ENCODE assay signal across 16 mouse cellular contexts in the genomic region with DNA sequence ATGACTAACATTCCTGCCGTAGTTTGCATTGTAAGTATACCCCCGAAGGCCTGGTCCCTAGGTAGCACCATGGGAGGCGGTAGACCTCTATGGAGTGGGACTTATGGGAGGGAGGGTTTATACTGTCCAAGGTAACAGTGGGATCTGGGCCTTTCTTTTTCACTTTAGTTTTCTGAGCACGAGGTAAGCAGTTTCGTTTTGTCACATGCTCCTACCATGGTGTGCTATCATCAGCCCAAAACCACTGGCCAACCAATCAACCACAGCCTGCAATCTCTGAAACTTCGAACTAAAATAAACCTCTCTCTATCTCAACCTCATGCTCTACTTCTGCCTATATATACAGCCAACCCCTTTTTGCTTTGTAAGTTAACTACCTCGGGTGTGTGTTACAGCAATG. TPM values are rescaled to one million over a fixed set of nuclear protein-coding genes. Genes with fewer than 3 reads are reported as not detected.
"Had no signal": no experiment of that assay in that cellular context is flagged by ENCODE, and none has a peak within 500 bp of the region (broad histone marks: within the 10 kb centered on the region; RNA-seq: fewer than 3 reads in every experiment).

No protein-coding gene starts in this region.

- H3K9ac ChIP-seq: limb, embryonic 15.5 days; liver, embryonic 14.5 days; midbrain, embryonic 12.5 days had no signal

- H3K36me3 ChIP-seq: limb, embryonic 15.5 days; midbrain, embryonic 12.5 days had no signal

- H3K4me3 ChIP-seq: limb, embryonic 15.5 days; midbrain, embryonic 12.5 days had no signal

- ATAC-seq: midbrain, embryonic 16.5 days had no signal

- H3K27ac ChIP-seq: kidney, postnatal 0 days; limb, embryonic 15.5 days; liver, embryonic 14.5 days; midbrain, embryonic 12.5 days had no signal

- H3K27me3 ChIP-seq: limb, embryonic 15.5 days; midbrain, embryonic 12.5 days had no signal

- H3K4me1 ChIP-seq: limb, embryonic 15.5 days had no signal

- DNase-seq: kidney, adult 8-10 months; kidney, postnatal 36 days; lung, adult 18-20 months; right cerebral cortex, postnatal 4 days; spleen, adult 18-20 months; thymus, adult 18-20 months; thymus, postnatal 14 days had no signal

- H3K4me2 ChIP-seq: limb, embryonic 15.5 days; midbrain, embryonic 12.5 days had no signal

- H3K9me3 ChIP-seq: limb, embryonic 15.5 days; midbrain, embryonic 12.5 days had no signal

RNA-seq across cellular contexts. Expression of gene Art2b, which starts 32.9 kb away (rescaled TPM):
- polyA plus RNA-seq: kidney, postnatal 0 days; limb, embryonic 11.5 days; limb, embryonic 15.5 days; lung, embryonic 16.5 days; midbrain, embryonic 12.5 days; midbrain, embryonic 16.5 days; neural tube, embryonic 14.5 days; stomach, embryonic 14.5 days had no signal
